Mouse (Mus musculus) kidney, adult 2 months (tissue): ENCODE results near the gene Flad1. TPM values are rescaled to one million over a fixed set of nuclear protein-coding genes. Genes with fewer than 3 reads are reported as not detected.

Experiments
- DNase-seq: peaks from one replicate; pipeline ENCODE4 v3.0.0; 2021
- H3K27ac ChIP-seq: fragments of 200-500 bp; 2 replicates; pipeline ENCODE4 v1.5.1; 2012; ENCODE audit warnings: low read depth, low read length, control low read depth, inconsistent platforms; ENCODE audit not compliant: insufficient read depth
- H3K27me3 ChIP-seq: fragments of 200-500 bp; replicated peaks from 2 replicates; pipeline ENCODE4 v1.6.1; 2012; ENCODE audit warnings: mild to moderate bottlenecking, moderate library complexity, low read length, inconsistent platforms; ENCODE audit not compliant: control insufficient read depth, insufficient read depth
- H3K36me3 ChIP-seq: fragments of 200-500 bp; 2 replicates; pipeline ENCODE4 v1.6.1; 2012; ENCODE audit warnings: mild to moderate bottlenecking, moderate library complexity, low read length, inconsistent platforms; ENCODE audit not compliant: control insufficient read depth, insufficient read depth
- H3K4me1 ChIP-seq: fragments of 200-500 bp; 2 replicates; pipeline ENCODE4 v1.6.1; 2011; ENCODE audit warnings: low read length; ENCODE audit not compliant: control insufficient read depth, insufficient read depth
- H3K4me3 ChIP-seq: fragments of 200-500 bp; 2 replicates; pipeline ENCODE4 v1.5.1; 2011; ENCODE audit warnings: mild to moderate bottlenecking, low read depth, low read length, control low read depth; ENCODE audit not compliant: insufficient read depth
- CTCF ChIP-seq: fragments of 200-500 bp; conservative IDR thresholded peaks from 2 replicates; pipeline ENCODE4 v1.5.1; 2011; ENCODE audit warnings: low read depth, mild to moderate bottlenecking, control low read depth, low read length, moderate library complexity, mixed read lengths; ENCODE audit not compliant: insufficient read depth, insufficient read length
- POLR2A ChIP-seq: fragments of 200-500 bp; IDR thresholded peaks from one replicate; pipeline ENCODE4 v1.6.1; 2011; ENCODE audit warnings: low read depth, low read length, control low read depth
- WGBS: fragments of 180-500 bp; shearing (Covaris S2); methylation state at CpG from one replicate; pipeline ENCODE4 v1.1.7; 2018; 5-methylcytosine and 5-hydroxymethylcytosine counted together
- polyA plus RNA-seq: library from polyadenylated mRNA; depleted of rRNA; stranded (reverse); fragments of >200 nt; gene quantifications from 2 replicates; pipeline ENCODE4 v1.2.3, GENCODE M21; 2012

Gene Flad1
- polyA plus RNA-seq, 1 experiment = 54.6 TPM

DNA sequence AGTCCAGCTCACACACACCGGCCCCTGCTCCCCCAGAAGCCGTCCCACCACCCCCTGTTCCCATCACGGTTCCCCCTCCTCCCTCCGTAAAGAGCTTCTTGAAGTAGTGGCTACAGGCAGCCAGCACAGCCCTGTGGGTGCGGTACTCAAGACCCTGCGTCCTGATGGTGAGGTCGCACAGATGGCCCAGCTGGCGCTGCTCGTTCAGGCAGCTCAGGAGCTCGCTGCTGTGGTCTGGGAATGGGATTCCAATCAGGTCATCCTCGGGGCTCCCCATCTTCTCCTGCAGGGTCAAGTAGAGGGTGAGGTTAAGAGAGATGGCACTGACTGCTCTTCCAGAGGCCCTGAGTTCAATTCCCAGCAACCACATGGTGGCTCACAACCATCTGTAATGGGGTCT, 30.4 kb downstream of the Flad1 start:
- Histone ChIP-seq H3K27me3 (no peaks in the 10 kb centered on the region), H3K36me3 (0 out of 2 replicates have a peak, but pooled peaks cover 1% of the 10 kb centered on the region), H3K27ac (no peak overlapping the region), H3K4me3 (no peak overlapping the region), H3K4me1 (peaks cover 6% of the 10 kb centered on the region; the same call in 1 of the 2 replicates)
- 84% methylated on average over 11 of the region's 11 CpGs for WGBS
- DNase-seq = no peak
- TF ChIP-seq CTCF = no peak

DNA sequence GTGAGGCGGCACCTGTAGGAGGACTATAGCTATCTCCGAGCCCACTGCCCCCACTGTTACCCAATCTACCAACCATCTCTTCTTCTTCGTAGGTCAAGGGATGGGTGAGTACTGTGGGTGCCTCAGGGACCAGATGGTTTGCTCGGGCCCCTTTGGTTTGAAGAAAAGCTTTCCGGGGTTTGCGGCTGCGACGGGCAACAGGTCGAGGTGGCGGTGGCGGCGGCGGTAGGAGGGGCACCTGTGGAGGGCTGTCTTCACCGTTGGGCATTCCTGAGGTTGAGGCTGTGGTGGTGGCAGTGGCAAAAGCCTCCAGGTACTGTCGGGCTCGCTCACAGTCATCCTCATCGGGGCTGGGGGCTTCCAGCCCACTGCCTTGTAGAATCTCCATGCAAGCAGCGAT, 31.0 kb downstream of the Flad1 start:
- 95% methylated on average over 18 of the region's 18 CpGs for WGBS
- Histone ChIP-seq H3K27ac (no peak overlapping the region), H3K4me1 (peaks cover 6% of the 10 kb centered on the region; the same call in 1 of the 2 replicates), H3K36me3 (0 out of 2 replicates have a peak, but pooled peaks cover 1% of the 10 kb centered on the region), H3K4me3 (no peak overlapping the region), H3K27me3 (no peaks in the 10 kb centered on the region)
- no peak for DNase-seq
- TF ChIP-seq CTCF (no peak), POLR2A (no peak)

- Histone ChIP-seq H3K4me3 (no peak overlapping the region), H3K4me1 (peaks cover 6% of the 10 kb centered on the region; the same call in 1 of the 2 replicates), H3K36me3 (0 out of 2 replicates have a peak, but pooled peaks cover 1% of the 10 kb centered on the region), H3K27ac (no peak overlapping the region), H3K27me3 (no peaks in the 10 kb centered on the region)
- DNase-seq = no peak
- TF ChIP-seq POLR2A (no peak), CTCF (no peak)
- 90% methylated on average over 14 of the region's 14 CpGs for WGBS
These were observed 31.4 kb downstream of the Flad1 start for GRCm38 (mm10) chr3:89380291-89380690.

- TF ChIP-seq POLR2A (no peak), CTCF (no peak)
- WGBS = 84% methylated on average over 31 of the region's 31 CpGs
- Histone ChIP-seq H3K27me3 (no peaks in the 10 kb centered on the region), H3K36me3 (0 out of 2 replicates have a peak, but pooled peaks cover 1% of the 10 kb centered on the region), H3K4me1 (peaks cover 6% of the 10 kb centered on the region; the same call in 1 of the 2 replicates), H3K27ac (no peak overlapping the region), H3K4me3 (no peak overlapping the region)
- no peak for DNase-seq
These were observed 32.1 kb downstream of the Flad1 start for GRCm38 (mm10) chr3:89379388-89380131.

GRCm38 (mm10) chr3:89378394-89379067, 33.1 kb downstream of the Flad1 start:
- Histone ChIP-seq H3K36me3 (0 out of 2 replicates have a peak, but pooled peaks cover 1% of the 10 kb centered on the region), H3K4me3 (peak overlapping the region; percentile 57), H3K27ac (no peak overlapping the region), H3K4me1 (peaks cover 6% of the 10 kb centered on the region; the same call in 1 of the 2 replicates), H3K27me3 (no peaks in the 10 kb centered on the region)
- TF ChIP-seq POLR2A = no peak
- TF ChIP-seq CTCF = peak; percentile 73
- WGBS = 8% methylated on average over 29 of the region's 29 CpGs
- DNase-seq = peak; percentile 79

GRCm38 (mm10) chr3:89377831-89378230, 33.8 kb downstream of the Flad1 start:
- Histone ChIP-seq H3K4me1 (peaks cover 6% of the 10 kb centered on the region; the same call in 1 of the 2 replicates), H3K27ac (no peak overlapping the region), H3K27me3 (no peaks in the 10 kb centered on the region), H3K36me3 (0 out of 2 replicates have a peak, but pooled peaks cover 1% of the 10 kb centered on the region), H3K4me3 (no peak overlapping the region)
- TF ChIP-seq CTCF = no peak
- no peak for TF ChIP-seq POLR2A
- DNase-seq = no peak
- 85% methylated on average over 4 of the region's 4 CpGs for WGBS
